Mouse (Mus musculus) kidney, adult 2 months (tissue): ENCODE results near the gene Clca2.

Source experiments
- CTCF ChIP-seq: fragments of 200-500 bp; conservative IDR thresholded peaks from 2 replicates; pipeline ENCODE4 v1.5.1; 2011; ENCODE audit warnings: low read depth, mild to moderate bottlenecking, control low read depth, low read length, moderate library complexity, mixed read lengths; ENCODE audit not compliant: insufficient read depth, insufficient read length
- POLR2A ChIP-seq: fragments of 200-500 bp; IDR thresholded peaks from one replicate; pipeline ENCODE4 v1.6.1; 2011; ENCODE audit warnings: low read depth, low read length, control low read depth

- TF ChIP-seq CTCF: no peak
- TF ChIP-seq POLR2A: no peak
Observed at GRCm38 (mm10) chr3:145147952-145148351, 48.7 kb upstream of the Clca2 start.
